Mouse (Mus musculus): ENCODE measurements around the gene Gal3st2c.
"Not testable (repeated sequence)": the region's sequence is repeated elsewhere in the genome, so short reads cannot be mapped to it uniquely, and the experiment has no call there.

The Gal3st2c gene

DNA sequence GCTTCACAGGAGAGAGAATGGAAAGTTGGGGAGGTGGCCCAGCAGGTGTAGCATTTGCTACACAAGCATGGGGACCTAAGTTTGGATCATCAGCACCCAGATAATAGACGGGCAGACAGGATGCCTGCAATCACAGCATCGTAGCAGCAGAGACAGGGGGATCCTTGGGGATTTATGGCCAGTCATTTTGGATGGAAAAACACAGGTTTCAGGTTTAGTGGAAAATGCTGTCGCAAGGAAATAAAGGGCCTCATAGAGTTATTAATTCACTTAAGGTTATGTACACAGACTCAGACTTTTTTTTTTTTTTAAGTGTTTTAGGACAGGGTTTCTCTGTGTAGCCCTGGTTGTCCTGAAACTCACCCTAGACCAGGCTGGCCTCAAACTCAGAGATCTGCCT is 55.2 kb downstream of the Gal3st2c start:
- DNase-seq (ENCODE audit: extremely low read depth, low read depth, low spot score) = no peak

- no peak for DNase-seq (ENCODE audit: extremely low read depth, low read depth, low spot score)
Observed at GRCm38 (mm10) chr1:94046544-94046943, 56.2 kb downstream of the Gal3st2c start.

- DNase-seq (ENCODE audit: extremely low read depth, low read depth, low spot score) = no peak
Observed at GRCm38 (mm10) chr1:94051104-94051503, 60.8 kb downstream of the Gal3st2c start.

- no peak for DNase-seq (ENCODE audit: extremely low read depth, low read depth, low spot score)
Observed at GRCm38 (mm10) chr1:94052373-94052772, 62.1 kb downstream of the Gal3st2c start, which contains the start of gene Pdcd1. TSS of gene Pdcd1 (minus strand) at chr1:94052553.

DNA sequence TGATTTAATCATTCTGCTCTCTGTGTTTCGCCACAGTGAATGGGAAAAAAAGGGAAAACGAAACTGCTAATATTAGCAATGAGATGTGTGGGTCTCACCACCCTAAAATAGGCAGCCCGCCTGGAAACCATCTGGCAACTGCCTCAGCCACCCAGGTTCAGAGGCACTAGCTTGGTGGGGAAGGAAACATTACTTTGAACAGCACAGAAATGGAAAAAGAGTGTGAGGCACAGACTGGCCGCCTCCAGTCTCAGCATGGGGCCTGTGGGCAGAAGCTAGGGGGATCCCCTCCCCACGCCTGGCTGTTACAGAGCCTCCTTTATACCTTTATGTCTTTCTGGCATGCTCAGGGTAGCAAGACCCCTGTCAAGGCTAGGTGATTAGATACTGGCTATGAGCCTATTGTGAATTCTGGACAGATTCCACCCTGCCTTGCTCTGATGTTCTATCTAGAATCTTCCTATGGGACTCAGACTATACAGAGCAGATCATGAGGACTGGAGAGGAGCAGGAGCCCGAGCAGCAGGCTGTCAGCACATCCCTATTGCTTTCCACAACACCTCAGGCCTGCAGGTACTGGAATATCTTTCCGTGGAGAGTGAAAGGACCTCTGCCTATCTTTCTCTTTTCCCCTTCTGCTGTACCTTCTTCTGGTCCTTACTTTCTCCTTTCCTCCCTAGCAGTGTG is 63.4 kb downstream of the Gal3st2c start:
- DNase-seq (ENCODE audit: extremely low read depth, low read depth, low spot score) = no peak

GRCm38 (mm10) chr1:94054481-94054880 is 64.2 kb downstream of the Gal3st2c start:
- no peak for DNase-seq (ENCODE audit: extremely low read depth, low read depth, low spot score)

DNA sequence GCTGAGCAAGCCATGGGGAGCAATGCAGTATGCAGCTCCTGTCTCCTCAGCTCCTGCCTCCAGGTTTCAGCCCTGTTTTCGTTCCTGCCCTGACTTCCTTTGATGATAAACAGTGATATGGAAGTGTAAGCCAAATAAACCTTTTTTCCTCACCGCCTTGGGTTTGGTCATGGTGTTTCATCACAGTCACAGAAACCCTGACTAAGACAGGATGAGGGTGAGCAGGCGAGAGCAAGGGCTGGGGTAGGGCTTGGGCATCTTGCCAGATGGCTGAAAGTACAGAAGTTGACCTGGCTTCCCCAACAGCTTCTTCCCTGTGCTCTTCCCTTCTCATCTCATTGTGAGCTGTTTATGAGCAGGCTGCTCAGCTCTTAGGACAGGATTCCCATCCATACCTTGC is 65.7 kb downstream of the Gal3st2c start:
- DNase-seq (ENCODE audit: extremely low read depth, low read depth, low spot score) = no peak

DNA sequence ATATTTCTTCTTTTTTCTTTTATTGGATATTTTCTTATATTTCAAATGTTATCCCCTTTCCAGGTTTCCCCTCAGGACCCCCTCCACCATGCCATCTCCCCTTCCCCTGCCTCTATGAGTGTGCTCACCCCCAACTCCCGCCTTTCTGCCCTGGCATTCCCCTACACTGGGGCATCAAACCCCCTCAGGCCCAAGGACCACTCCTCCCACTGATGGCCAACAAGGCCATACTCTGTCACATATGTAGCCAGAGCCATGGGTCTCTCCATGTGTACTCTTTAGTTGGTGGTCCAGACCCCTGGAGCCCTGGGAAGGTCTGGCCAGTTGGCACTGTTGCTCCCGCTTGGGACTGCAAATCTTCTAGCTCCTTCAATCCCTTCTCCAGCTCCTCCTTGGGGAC is 67.1 kb downstream of the Gal3st2c start:
- DNase-seq (ENCODE audit: extremely low read depth, low read depth, low spot score) = no peak

- not testable (repeated sequence) for DNase-seq (ENCODE audit: extremely low read depth, low read depth, low spot score)
Observed at GRCm38 (mm10) chr1:94058281-94058680, 68.0 kb downstream of the Gal3st2c start.
